Mouse (Mus musculus) adipose tissue, adult 10 weeks (tissue): Measurements from ENCODE around the gene Rmi1. TPM values are rescaled to one million over a fixed set of nuclear protein-coding genes. Genes with fewer than 3 reads are reported as not detected.

Experiments
- polyA plus RNA-seq: library from polyadenylated mRNA; stranded (reverse); fragments of 350-450 nt; fragmentation: Illumina TruSeq; extraction: RNeasy Lipid Tissue Mini Kit (QIAGEN cat#74804); gene quantifications from one replicate; pipeline ENCODE4 v1.2.3, GENCODE M21; 2014; ENCODE audit warnings: low read depth, low replicate concordance

Gene Rmi1
- 24.8 TPM for polyA plus RNA-seq

DNA sequence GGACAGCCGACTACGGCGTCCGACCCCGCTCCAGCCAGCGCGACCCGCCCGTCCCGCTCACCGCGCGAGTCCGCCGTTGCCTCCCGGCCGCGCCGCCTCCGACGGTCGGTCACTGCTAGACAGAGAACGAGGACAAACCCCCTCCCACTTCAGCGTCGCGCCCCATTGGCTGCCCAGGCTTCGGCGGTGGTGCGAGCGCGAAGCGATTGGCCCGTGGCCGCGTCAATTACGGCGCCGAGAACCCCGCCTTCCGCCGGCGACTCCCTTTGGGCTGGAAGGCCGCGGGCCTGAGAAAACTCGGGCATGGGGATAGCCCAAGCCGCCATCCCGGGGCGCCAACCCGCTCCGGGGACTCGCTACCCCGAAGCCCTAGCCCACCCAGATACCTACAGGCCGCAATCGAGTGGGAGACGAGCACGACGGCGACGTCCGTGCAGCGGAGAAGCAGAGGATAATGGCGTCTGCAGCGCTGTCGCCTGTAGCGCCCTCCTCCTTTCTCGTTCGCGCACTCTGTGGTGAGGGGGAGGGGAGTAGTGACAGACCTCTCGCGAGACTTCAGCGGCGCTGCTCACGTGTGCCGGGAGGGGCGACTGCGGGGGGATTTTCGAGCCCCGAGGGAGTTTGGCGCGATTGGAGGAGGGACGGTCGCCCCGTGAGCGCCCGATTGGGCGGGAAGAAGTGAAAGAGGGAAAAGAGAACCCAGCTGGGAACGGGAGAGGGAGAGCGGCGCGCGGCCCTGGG lies at the start of gene Rmi1:
TSS of gene Rmi1 (plus strand) at position 246 of the 741 bp plus-strand sequence.

DNA sequence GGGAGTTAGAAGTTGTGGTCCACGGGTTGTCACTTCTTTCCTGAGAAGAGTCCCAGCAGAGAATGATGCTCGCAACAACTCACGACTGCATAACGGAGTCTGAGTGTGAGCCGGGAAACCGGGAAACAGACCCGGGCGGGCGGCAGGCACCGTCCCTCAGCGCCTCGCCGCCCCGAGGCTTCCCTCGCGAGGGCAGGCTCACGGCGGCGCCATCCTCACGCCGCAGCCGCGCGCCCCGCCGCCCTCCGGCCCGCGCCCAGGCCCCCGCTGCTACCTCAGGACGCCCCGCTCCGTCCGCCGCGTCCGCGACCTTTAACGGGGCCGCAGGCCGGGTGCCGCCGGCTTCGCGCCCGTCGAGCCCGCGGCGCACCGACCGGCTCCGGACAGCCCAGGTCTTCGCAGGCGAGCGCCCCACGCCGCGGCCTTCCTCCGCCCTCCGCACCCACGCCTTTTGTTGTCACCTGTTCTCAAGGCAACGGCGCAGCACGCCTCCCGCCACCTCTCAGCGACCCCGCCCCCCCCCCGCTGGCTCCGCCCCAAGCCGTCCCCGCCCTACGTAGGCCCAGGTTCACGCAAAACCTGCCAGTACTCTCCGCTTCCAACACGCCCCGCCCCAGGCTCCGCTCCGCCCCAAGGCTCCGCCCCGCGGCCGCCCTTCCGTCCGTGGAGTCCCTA lies 43.3 kb upstream of the Rmi1 start, which contains the start of gene Kif27:
TSS of gene Kif27 (minus strand) at position 494 of the 675 bp plus-strand sequence.

DNA sequence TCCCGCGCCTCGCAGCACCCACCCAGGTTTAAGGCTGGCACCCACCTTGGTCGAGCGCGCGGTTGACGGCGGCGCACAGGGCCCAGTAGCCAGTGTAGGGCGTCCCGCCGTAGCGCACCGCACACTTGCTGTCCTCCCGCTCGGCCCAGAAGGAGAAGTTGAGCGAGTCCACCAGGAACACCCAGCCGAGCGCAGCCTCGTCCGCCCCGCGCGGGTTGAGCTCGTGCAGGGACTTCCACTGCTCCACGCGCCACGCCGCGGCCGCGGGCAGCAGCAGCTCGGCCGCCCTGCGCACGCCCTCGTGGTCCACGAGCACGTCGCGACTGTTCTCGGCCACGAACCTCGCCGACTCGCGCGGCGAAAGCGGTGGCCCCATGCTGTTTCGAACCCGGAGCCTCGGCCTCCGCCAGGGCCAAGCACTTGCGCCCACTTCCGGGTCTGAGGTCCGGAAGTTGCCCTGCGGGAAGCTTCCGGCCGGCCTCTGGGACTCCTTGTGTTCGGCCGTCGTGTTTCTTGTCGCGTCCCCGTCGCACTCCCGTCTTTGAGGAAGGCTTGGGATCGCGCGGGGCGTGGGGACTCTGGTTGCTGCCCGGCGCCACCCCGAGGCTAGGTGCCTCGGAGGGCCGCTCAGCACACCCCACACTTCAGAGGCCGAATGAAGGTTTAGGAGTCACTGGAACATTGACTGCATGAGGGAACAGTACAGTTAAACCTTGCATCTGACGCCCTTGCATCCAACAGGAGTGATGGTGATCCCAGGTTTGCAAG lies 17.1 kb upstream of the Rmi1 start, which contains the start of gene 2210016F16Rik:
TSS of gene 2210016F16Rik (minus strand) at position 447 of the 768 bp plus-strand sequence.

DNA sequence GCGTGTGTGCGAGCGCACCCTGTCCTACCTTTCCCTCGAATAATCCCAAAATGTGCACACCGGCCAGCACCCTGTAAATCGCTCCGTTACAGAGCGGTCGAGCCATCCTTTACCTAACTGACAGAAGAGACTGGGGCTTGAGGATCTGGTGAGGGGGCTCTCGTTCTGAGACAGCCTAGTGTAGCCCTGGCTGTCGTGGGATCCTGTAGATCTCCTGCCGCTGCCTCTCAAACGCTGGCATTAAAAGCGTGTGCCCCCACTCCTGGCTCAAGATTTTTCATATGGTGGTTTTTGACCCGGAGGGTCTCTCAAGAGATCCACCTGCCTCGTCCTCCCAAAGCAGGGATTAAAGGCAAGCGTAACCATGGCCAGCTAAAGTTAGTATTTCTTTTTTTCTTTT lies 1.2 kb downstream of the Rmi1 start, which contains the start of gene Hnrnpk:
TSS of gene Hnrnpk (minus strand) at position 101 of the 400 bp plus-strand sequence.

Other genes starting within 250 kb of the Rmi1 start
- 53.9 TPM for gene Idnk, start 244.6 kb upstream of the Rmi1 start, polyA plus RNA-seq
- gene Ubqln1, start 186.6 kb upstream of the Rmi1 start, polyA plus RNA-seq, result 136 TPM
- 92.9 TPM for gene Gkap1, start 126.5 kb upstream of the Rmi1 start, polyA plus RNA-seq
- gene Kif27, start 43.1 kb upstream of the Rmi1 start, polyA plus RNA-seq, result 3.5 TPM
- gene 2210016F16Rik, start 17.0 kb upstream of the Rmi1 start, polyA plus RNA-seq, result 23.0 TPM
- 435 TPM for gene Hnrnpk, start 1.1 kb downstream of the Rmi1 start, polyA plus RNA-seq
- gene Slc28a3, start 208.6 kb downstream of the Rmi1 start, polyA plus RNA-seq, result 11.3 TPM